Mouse (Mus musculus) cortical plate, adult 2 months (tissue): Measurements from ENCODE around the gene Serpina11.

Source experiments
- CTCF ChIP-seq: fragments of 200-500 bp; IDR thresholded peaks from 2 replicates; pipeline ENCODE4 v1.5.1; 2011; ENCODE audit warnings: mild to moderate bottlenecking, control low read depth, low read length; ENCODE audit not compliant: insufficient read depth; ENCODE audit errors: extremely low read depth
- POLR2A ChIP-seq: fragments of 200-500 bp; IDR thresholded peaks from 2 replicates; pipeline ENCODE4 v1.6.1; 2011; ENCODE audit warnings: mild to moderate bottlenecking, low read length, control low read depth; ENCODE audit not compliant: insufficient read depth; ENCODE audit errors: extremely low read depth

- TF ChIP-seq POLR2A (no peak), CTCF (no peak)
Measured at GRCm38 (mm10) chr12:103969577-103970116, 20.1 kb downstream of the Serpina11 start.
